Mouse (Mus musculus): ENCODE measurements around the gene Mapre1. TPM values are rescaled to one million over a fixed set of nuclear protein-coding genes. Genes with fewer than 3 reads are reported as not detected.
"Not testable (repeated sequence)": the region's sequence is repeated elsewhere in the genome, so short reads cannot be mapped to it uniquely, and the experiment has no call there.

Mapre1 gene
- polyA plus RNA-seq, 1 experiment from 2014 or later, result 414 TPM

- H3K4me2 ChIP-seq (ENCODE audit: low read length); H3K4me1 ChIP-seq (replicated peaks; ENCODE audit: control insufficient read depth, insufficient read depth, low read length); H3K4me3 ChIP-seq (replicated peaks; ENCODE audit: low read length); H3K27ac ChIP-seq (ENCODE audit: low read length); H3K9me3 ChIP-seq (ENCODE audit: control insufficient read depth, low read length); H3K36me3 ChIP-seq (ENCODE audit: control insufficient read depth, insufficient read depth); H3K9ac ChIP-seq (replicated peaks; ENCODE audit: low read depth, low read length); ATAC-seq; H3K27me3 ChIP-seq (replicated peaks; ENCODE audit: control insufficient read depth, insufficient read depth, low read length): not testable (repeated sequence)
Observed at GRCm38 (mm10) chr2:153807464-153807863, 66.4 kb downstream of the Mapre1 start.

- 81% methylated on average over 8 of the region's 8 CpGs for WGBS
- Histone ChIP-seq H3K4me3 (replicated peaks; ENCODE audit: low read length) (no peak overlapping the region), H3K27me3 (replicated peaks; ENCODE audit: control insufficient read depth, insufficient read depth, low read length) (no peaks in the 10 kb centered on the region), H3K27ac (ENCODE audit: low read length) (no peak overlapping the region), H3K9me3 (ENCODE audit: control insufficient read depth, low read length) (no peaks in the 10 kb centered on the region), H3K9ac (replicated peaks; ENCODE audit: low read depth, low read length) (no peak overlapping the region), H3K36me3 (ENCODE audit: control insufficient read depth, insufficient read depth) (no peaks in the 10 kb centered on the region), H3K4me1 (replicated peaks; ENCODE audit: control insufficient read depth, insufficient read depth, low read length) (no peaks in the 10 kb centered on the region), H3K4me2 (ENCODE audit: low read length) (no peak overlapping the region)
- no peak for ATAC-seq
Observed at GRCm38 (mm10) chr2:153808146-153808545, 67.1 kb downstream of the Mapre1 start.

GRCm38 (mm10) chr2:153808841-153809240, 67.8 kb downstream of the Mapre1 start:
- Histone ChIP-seq H3K4me3 (replicated peaks; ENCODE audit: low read length) (no peak overlapping the region), H3K4me1 (replicated peaks; ENCODE audit: control insufficient read depth, insufficient read depth, low read length) (no peaks in the 10 kb centered on the region), H3K9me3 (ENCODE audit: control insufficient read depth, low read length) (no peaks in the 10 kb centered on the region), H3K9ac (replicated peaks; ENCODE audit: low read depth, low read length) (no peak overlapping the region), H3K27me3 (replicated peaks; ENCODE audit: control insufficient read depth, insufficient read depth, low read length) (no peaks in the 10 kb centered on the region), H3K27ac (ENCODE audit: low read length) (no peak overlapping the region), H3K4me2 (ENCODE audit: low read length) (no peak overlapping the region), H3K36me3 (ENCODE audit: control insufficient read depth, insufficient read depth) (no peaks in the 10 kb centered on the region)
- 84% methylated on average over 6 of the region's 6 CpGs for WGBS
- ATAC-seq, result no peak

- no peak for ATAC-seq
- 65% methylated on average over 3 of the region's 3 CpGs for WGBS
Observed at GRCm38 (mm10) chr2:153809921-153810320, 68.8 kb downstream of the Mapre1 start.

GRCm38 (mm10) chr2:153822005-153822543, 81.0 kb downstream of the Mapre1 start:
- WGBS, result 94% methylated on average over 2 of the region's 2 CpGs
- Histone ChIP-seq H3K36me3 (ENCODE audit: control insufficient read depth, insufficient read depth) (no peaks in the 10 kb centered on the region), H3K27me3 (replicated peaks; ENCODE audit: control insufficient read depth, insufficient read depth, low read length) (no peaks in the 10 kb centered on the region), H3K9me3 (ENCODE audit: control insufficient read depth, low read length) (no peaks in the 10 kb centered on the region), H3K27ac (ENCODE audit: low read length) (no peak overlapping the region), H3K9ac (replicated peaks; ENCODE audit: low read depth, low read length) (no peak overlapping the region), H3K4me2 (ENCODE audit: low read length) (no peak overlapping the region), H3K4me1 (replicated peaks; ENCODE audit: control insufficient read depth, insufficient read depth, low read length) (no peaks in the 10 kb centered on the region; the same call in 1 of the 2 replicates), H3K4me3 (replicated peaks; ENCODE audit: low read length) (no peak overlapping the region)
- ATAC-seq, result no peak

More at GRCm38 (mm10) chr2:153809921-153810320, 68.8 kb downstream of the Mapre1 start:
- H3K4me3 ChIP-seq (replicated peaks; ENCODE audit: low read length), result no peak overlapping the region
- H3K9ac ChIP-seq (replicated peaks; ENCODE audit: low read depth, low read length), result no peak overlapping the region
- H3K27ac ChIP-seq (ENCODE audit: low read length), result no peak overlapping the region
- H3K4me2 ChIP-seq (ENCODE audit: low read length), result no peak overlapping the region
- H3K36me3 ChIP-seq (ENCODE audit: control insufficient read depth, insufficient read depth), result no peaks in the 10 kb centered on the region
- no peaks in the 10 kb centered on the region for H3K4me1 ChIP-seq (replicated peaks; ENCODE audit: control insufficient read depth, insufficient read depth, low read length)
- no peaks in the 10 kb centered on the region for H3K9me3 ChIP-seq (ENCODE audit: control insufficient read depth, low read length)
- H3K27me3 ChIP-seq (replicated peaks; ENCODE audit: control insufficient read depth, insufficient read depth, low read length), result no peaks in the 10 kb centered on the region

Other genes with a start within 250 kb of the Mapre1 start
- not detected in 2 replicates for gene 4930404H24Rik, start 248.5 kb upstream of the Mapre1 start, polyA plus RNA-seq (2015; fragmentation: Nextera tagmentation; extraction: Ambion mirVana)
- gene Nol4l, start 211.3 kb upstream of the Mapre1 start, polyA plus RNA-seq (2015; fragmentation: Nextera tagmentation; extraction: Ambion mirVana), result 47.8 and 50.4 TPM in 2 replicates
- gene Commd7, start 108.5 kb upstream of the Mapre1 start, polyA plus RNA-seq (2015; fragmentation: Nextera tagmentation; extraction: Ambion mirVana), result 99.8 and 108 TPM in 2 replicates
- 3.1 and 3.4 TPM in 2 replicates for gene Dnmt3b, start 91.8 kb upstream of the Mapre1 start, polyA plus RNA-seq (2015; fragmentation: Nextera tagmentation; extraction: Ambion mirVana)
- gene Dnmt3c, start 44.6 kb upstream of the Mapre1 start, polyA plus RNA-seq (2015; fragmentation: Nextera tagmentation; extraction: Ambion mirVana), result not detected in 2 replicates
- 0.27 TPM in 1 of 2 replicates, not detected in the other for gene Efcab8, start 38.7 kb downstream of the Mapre1 start, polyA plus RNA-seq (2015; fragmentation: Nextera tagmentation; extraction: Ambion mirVana)
- not detected in 2 replicates for gene Sun5, start 129.8 kb downstream of the Mapre1 start, polyA plus RNA-seq (2015; fragmentation: Nextera tagmentation; extraction: Ambion mirVana)
- gene Bpifb2, start 133.8 kb downstream of the Mapre1 start, polyA plus RNA-seq (2015; fragmentation: Nextera tagmentation; extraction: Ambion mirVana), result not detected in 2 replicates
- gene Bpifb6, start 159.1 kb downstream of the Mapre1 start, polyA plus RNA-seq (2015; fragmentation: Nextera tagmentation; extraction: Ambion mirVana), result not detected in 2 replicates
- gene Bpifb3, start 177.0 kb downstream of the Mapre1 start, polyA plus RNA-seq (2015; fragmentation: Nextera tagmentation; extraction: Ambion mirVana), result not detected in 2 replicates
- not detected in 2 replicates for gene Bpifb4, start 196.9 kb downstream of the Mapre1 start, polyA plus RNA-seq (2015; fragmentation: Nextera tagmentation; extraction: Ambion mirVana)
- not detected in 2 replicates for gene Bpifa6, start 233.7 kb downstream of the Mapre1 start, polyA plus RNA-seq (2015; fragmentation: Nextera tagmentation; extraction: Ambion mirVana)

Measured in forebrain, embryonic 16.5 days (tissue).